Mouse (Mus musculus): ENCODE results near the gene Plcg1. TPM values are rescaled to one million over a fixed set of nuclear protein-coding genes. Genes with fewer than 3 reads are reported as not detected.

Plcg1 gene
- total and polyA plus RNA-seq, 2 experiments from 2014 or later = 21.6 to 53.4 TPM

DNA sequence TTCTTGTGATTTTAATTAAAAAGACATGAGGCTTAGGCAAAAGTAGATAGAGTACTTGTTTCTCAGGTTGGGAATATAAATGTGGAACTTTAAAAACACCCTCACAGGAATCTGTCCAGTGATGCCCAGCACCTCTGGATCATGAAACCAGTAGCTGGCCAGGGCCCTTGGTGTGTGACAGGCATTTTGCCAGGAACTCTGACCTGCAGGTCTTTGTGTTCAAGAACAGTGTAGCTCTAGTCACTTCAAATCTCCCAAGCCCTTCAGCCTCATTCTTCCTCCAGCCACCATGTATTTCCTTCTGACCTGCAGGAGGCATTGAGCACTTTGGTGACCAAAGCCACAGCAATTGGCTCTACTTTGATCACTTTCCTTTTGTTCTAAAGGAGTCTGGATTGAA lies 39.3 kb downstream of the Plcg1 start:
- no peak overlapping the region for H3K9ac ChIP-seq (replicated peaks; ENCODE audit: low read depth, low read length)
- no peak overlapping the region for H3K27ac ChIP-seq (ENCODE audit: low read depth)
- H3K27me3 ChIP-seq (ENCODE audit: control insufficient read depth, insufficient read depth, low read length) = no peaks in the 10 kb centered on the region
- ATAC-seq (ENCODE audit: insufficient read depth, low read depth) = no peak
- no peaks in the 10 kb centered on the region for H3K9me3 ChIP-seq (replicated peaks; ENCODE audit: control insufficient read depth, low read length)
- H3K4me2 ChIP-seq (ENCODE audit: low read depth, low read length) = no peak overlapping the region
- DNase-seq (ENCODE audit: low spot score) = no peak
- no peak overlapping the region for H3K4me3 ChIP-seq (ENCODE audit: low read depth, low read length)
- TF ChIP-seq EP300 (IDR thresholded peaks at IDR 0.05; ENCODE audit: low read depth) (no peak), CTCF (IDR thresholded peaks at IDR 0.05; ENCODE audit: low read depth) (no peak)
- H3K4me1 ChIP-seq (ENCODE audit: control insufficient read depth, insufficient read depth) = no peaks in the 10 kb centered on the region
- H3K36me3 ChIP-seq (replicated peaks; ENCODE audit: control insufficient read depth, insufficient read depth, low read length) = peaks cover 12% of the 10 kb centered on the region; the same call in 1 of the 2 replicates

DNA sequence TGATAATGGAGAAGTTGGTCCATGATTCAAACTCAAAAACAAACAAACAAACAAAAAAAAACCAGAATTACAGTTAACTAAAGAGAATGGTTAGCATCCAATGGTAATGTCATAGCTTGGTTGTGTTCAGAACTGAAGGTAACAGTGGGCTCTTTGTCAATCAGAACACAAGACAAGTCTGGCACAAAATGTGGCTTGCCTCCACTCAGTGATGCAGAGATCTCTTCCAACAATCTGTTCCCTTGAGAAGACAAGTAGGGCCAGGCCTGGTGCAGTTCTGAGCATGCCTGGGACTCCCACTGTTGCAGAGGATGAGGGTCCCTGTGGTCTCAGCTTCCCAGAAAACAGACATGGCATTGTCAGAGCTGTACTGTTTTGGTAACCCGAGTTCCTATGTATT lies 39.8 kb downstream of the Plcg1 start:
- 73% methylated on average over 1 of the region's 1 CpGs for WGBS
- no peak overlapping the region for H3K4me3 ChIP-seq (ENCODE audit: low read depth, low read length)
- H3K9ac ChIP-seq (replicated peaks; ENCODE audit: low read depth, low read length) = no peak overlapping the region
- H3K4me2 ChIP-seq (ENCODE audit: low read depth, low read length) = no peak overlapping the region
- no peaks in the 10 kb centered on the region for H3K4me1 ChIP-seq (ENCODE audit: control insufficient read depth, insufficient read depth)
- H3K9me3 ChIP-seq (replicated peaks; ENCODE audit: control insufficient read depth, low read length) = no peaks in the 10 kb centered on the region
- H3K36me3 ChIP-seq (replicated peaks; ENCODE audit: control insufficient read depth, insufficient read depth, low read length) = peaks cover 11% of the 10 kb centered on the region; the same call in 1 of the 2 replicates
- no peak for ATAC-seq (ENCODE audit: insufficient read depth, low read depth)
- H3K27me3 ChIP-seq (ENCODE audit: control insufficient read depth, insufficient read depth, low read length) = no peaks in the 10 kb centered on the region
- no peak overlapping the region for H3K27ac ChIP-seq (ENCODE audit: low read depth)
- TF ChIP-seq CTCF (IDR thresholded peaks at IDR 0.05; ENCODE audit: low read depth) = no peak
- TF ChIP-seq EP300 (IDR thresholded peaks at IDR 0.05; ENCODE audit: low read depth) = no peak
- DNase-seq (ENCODE audit: low spot score) = no peak

DNA sequence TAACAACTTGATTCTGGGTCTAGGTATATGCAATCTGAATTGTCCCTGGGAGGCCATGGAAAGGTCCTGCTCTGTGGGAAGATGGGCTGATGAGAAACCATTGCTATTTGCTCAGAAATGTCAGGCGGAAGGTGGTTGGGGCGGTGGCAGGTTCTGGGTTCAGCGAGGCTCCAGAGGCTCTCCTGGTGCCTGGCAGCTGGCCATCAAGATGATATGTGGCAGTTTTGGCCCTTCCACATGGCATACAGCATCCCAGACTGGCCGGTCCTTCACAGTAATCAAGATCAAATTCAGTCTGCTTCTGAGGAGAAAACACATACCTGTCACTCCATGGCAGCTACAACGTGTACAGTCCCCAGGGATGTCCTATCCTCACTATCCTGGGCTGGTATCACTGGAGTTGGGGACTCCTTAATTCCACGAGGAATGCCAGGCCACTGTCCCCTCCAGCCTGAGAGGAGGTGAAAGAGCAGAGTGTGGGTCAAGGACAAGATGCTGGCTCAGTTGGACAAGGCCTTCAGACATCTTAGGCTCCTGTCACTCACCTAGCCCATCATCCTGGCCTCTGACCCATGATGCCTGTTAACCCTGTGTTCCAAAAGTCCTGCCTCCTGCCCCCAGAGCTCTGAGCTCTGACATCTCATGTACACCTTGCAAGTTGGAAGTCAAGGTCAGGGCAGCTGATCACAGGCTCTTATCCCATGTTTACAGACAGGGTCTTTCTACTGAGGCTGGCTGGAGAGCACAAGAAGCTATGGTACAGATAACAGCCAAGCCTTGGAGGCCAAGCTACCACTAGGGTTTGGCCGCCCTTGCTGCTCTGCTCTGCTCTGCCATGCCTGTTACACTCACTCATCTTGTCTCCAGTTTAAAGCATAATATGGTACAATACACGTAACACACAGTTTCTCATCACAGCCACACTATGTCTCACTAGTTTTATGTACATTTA lies 40.5 kb downstream of the Plcg1 start:
- no peak for ATAC-seq (ENCODE audit: insufficient read depth, low read depth)

DNA sequence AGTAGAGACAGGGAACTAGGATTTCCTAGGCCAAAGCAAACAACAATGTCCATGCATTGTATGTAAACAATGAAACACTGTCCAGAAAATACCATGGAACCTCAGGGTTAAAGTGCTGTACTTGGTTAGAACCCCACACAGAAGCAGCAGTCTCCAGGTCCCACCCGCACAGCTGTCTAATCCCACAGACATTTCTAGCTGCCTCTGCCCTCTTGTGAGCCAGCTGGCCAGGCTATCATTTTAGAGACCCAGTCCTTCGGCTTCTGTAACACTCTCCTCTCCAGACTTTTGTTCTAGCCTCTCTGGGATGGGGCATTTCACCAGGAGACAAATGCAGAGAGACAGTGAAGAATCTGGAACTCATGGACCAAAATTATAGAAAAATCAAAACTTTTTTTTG lies 46.9 kb downstream of the Plcg1 start:
- TF ChIP-seq EP300 (IDR thresholded peaks at IDR 0.05; ENCODE audit: low read depth) = no peak
- TF ChIP-seq CTCF (IDR thresholded peaks at IDR 0.05; ENCODE audit: low read depth) = no peak
- Histone ChIP-seq H3K36me3 (replicated peaks; ENCODE audit: control insufficient read depth, insufficient read depth, low read length) (peaks cover 35% of the 10 kb centered on the region), H3K9me3 (replicated peaks; ENCODE audit: control insufficient read depth, low read length) (no peaks in the 10 kb centered on the region), H3K4me3 (ENCODE audit: low read depth, low read length) (no peak overlapping the region), H3K27ac (ENCODE audit: low read depth) (no peak overlapping the region), H3K9ac (replicated peaks; ENCODE audit: low read depth, low read length) (no peak overlapping the region), H3K4me1 (ENCODE audit: control insufficient read depth, insufficient read depth) (no peaks in the 10 kb centered on the region), H3K27me3 (ENCODE audit: control insufficient read depth, insufficient read depth, low read length) (no peaks in the 10 kb centered on the region), H3K4me2 (ENCODE audit: low read depth, low read length) (no peak overlapping the region)
- DNase-seq (ENCODE audit: low spot score) (no peak), ATAC-seq (ENCODE audit: insufficient read depth, low read depth) (no peak)
- 80% methylated on average over 2 of the region's 2 CpGs for WGBS

More for the DNA sequence above, 40.5 kb downstream of the Plcg1 start:
- Histone ChIP-seq H3K4me2 (ENCODE audit: low read depth, low read length) (no peak overlapping the region), H3K27ac (ENCODE audit: low read depth) (no peak overlapping the region), H3K9me3 (replicated peaks; ENCODE audit: control insufficient read depth, low read length) (no peaks in the 10 kb centered on the region), H3K4me3 (ENCODE audit: low read depth, low read length) (no peak overlapping the region), H3K36me3 (replicated peaks; ENCODE audit: control insufficient read depth, insufficient read depth, low read length) (peaks cover 11% of the 10 kb centered on the region; the same call in 1 of the 2 replicates), H3K27me3 (ENCODE audit: control insufficient read depth, insufficient read depth, low read length) (no peaks in the 10 kb centered on the region), H3K9ac (replicated peaks; ENCODE audit: low read depth, low read length) (no peak overlapping the region), H3K4me1 (ENCODE audit: control insufficient read depth, insufficient read depth) (no peaks in the 10 kb centered on the region)
- DNase-seq (ENCODE audit: low spot score) = no peak
- WGBS = 85% methylated on average over 8 of the region's 8 CpGs
- TF ChIP-seq CTCF (IDR thresholded peaks at IDR 0.05; ENCODE audit: low read depth) (no peak), EP300 (IDR thresholded peaks at IDR 0.05; ENCODE audit: low read depth) (no peak)

DNA sequence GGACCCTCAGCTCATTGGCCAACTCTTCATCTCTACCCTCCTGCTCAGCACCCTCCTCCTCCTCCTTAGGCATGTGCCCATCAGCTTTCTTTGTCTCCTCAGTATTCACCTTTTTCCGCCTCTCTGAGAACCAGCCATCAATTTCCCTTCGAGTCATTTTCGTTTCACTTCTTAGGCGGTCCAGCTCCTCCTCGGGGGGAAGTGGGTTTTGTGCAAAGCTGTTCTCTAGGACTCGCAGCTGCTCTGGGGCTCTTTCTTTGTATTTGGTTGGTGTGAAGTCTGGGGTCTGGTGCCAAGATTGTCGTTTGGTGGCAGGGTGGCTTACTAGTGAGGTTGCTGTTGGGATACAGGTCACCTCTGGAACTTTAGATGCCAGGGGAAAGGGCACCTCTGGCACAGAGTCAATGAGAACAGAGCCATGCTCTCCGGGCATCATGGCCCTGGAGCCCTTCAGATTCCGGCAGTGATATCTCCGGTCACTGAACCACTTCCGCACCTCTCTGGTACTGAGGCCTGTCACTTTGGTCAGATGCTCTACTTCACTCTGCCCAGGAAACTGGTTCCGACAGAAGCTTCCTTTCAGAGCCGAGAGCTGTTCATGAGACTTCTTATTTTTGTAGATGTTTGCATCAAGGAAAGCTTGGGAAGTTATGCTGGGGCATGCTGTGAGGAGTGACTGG lies 49.2 kb downstream of the Plcg1 start:
- TF ChIP-seq CTCF (IDR thresholded peaks at IDR 0.05; ENCODE audit: low read depth) (no peak), EP300 (IDR thresholded peaks at IDR 0.05; ENCODE audit: low read depth) (no peak)
- no peaks in the 10 kb centered on the region for H3K27me3 ChIP-seq (ENCODE audit: control insufficient read depth, insufficient read depth, low read length)
- ATAC-seq (ENCODE audit: insufficient read depth, low read depth) (no peak), DNase-seq (ENCODE audit: low spot score) (no peak)
- H3K4me3 ChIP-seq (ENCODE audit: low read depth, low read length) = no peak overlapping the region
- WGBS = 89% methylated on average over 13 of the region's 13 CpGs
- H3K9me3 ChIP-seq (replicated peaks; ENCODE audit: control insufficient read depth, low read length) = no peaks in the 10 kb centered on the region
- no peak overlapping the region for H3K27ac ChIP-seq (ENCODE audit: low read depth)
- H3K4me1 ChIP-seq (ENCODE audit: control insufficient read depth, insufficient read depth) = no peaks in the 10 kb centered on the region
- peaks cover 35% of the 10 kb centered on the region for H3K36me3 ChIP-seq (replicated peaks; ENCODE audit: control insufficient read depth, insufficient read depth, low read length)
- H3K4me2 ChIP-seq (ENCODE audit: low read depth, low read length) = no peak overlapping the region
- no peak overlapping the region for H3K9ac ChIP-seq (replicated peaks; ENCODE audit: low read depth, low read length)

Data from heart, postnatal 0 days (tissue).